Mouse (Mus musculus): Measurements from ENCODE around the gene Atad5. TPM values are rescaled to one million over a fixed set of nuclear protein-coding genes. Genes with fewer than 3 reads are reported as not detected.

The Atad5 gene
- polyA plus RNA-seq, 1 experiment from 2014 or later = 15.2 TPM

GRCm38 (mm10) chr11:80085356-80086055 is 3.7 kb upstream of the Atad5 start:
- Histone ChIP-seq H3K4me3 (no peak overlapping the region), H3K9me3 (no peaks in the 10 kb centered on the region), H3K36me3 (no peaks in the 10 kb centered on the region), H3K9ac (no peak overlapping the region), H3K4me2 (no peak overlapping the region), H3K27ac (no peak overlapping the region), H3K4me1 (peaks cover 8% of the 10 kb centered on the region; the same call in 1 of the 2 replicates), H3K27me3 (no peaks in the 10 kb centered on the region)
- 73% methylated on average over 6 of the region's 6 CpGs for WGBS
- no peak for ATAC-seq (ENCODE audit: insufficient number of reproducible peaks, insufficient read depth, low FRiP score, low TSS enrichment, low read depth)

DNA sequence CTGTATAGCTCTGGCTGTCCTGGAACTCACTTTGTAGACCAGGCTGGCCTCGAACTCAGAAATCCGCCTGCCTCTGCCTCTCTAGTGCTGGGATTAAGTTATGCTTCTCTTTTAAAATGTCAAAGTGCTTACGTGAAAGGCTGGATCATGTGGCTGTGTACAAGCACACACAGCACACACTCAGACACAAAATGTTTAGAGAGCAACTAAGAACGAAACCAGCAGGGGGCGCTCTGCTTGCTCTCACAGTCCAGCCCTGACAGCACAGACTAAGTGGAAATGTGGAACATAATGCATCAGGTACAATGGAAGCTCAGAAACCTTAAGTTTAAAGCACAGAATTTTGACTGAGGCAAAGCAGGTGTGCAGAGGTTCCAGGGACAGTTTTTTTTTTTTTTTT is 2.4 kb upstream of the Atad5 start:
- WGBS = 7% methylated on average over 5 of the region's 5 CpGs
- Histone ChIP-seq H3K36me3 (no peaks in the 10 kb centered on the region), H3K9ac (no peak overlapping the region), H3K4me3 (no peak overlapping the region), H3K4me2 (no peak overlapping the region), H3K27ac (no peak overlapping the region), H3K4me1 (peaks cover 5% of the 10 kb centered on the region; the same call in 1 of the 2 replicates), H3K9me3 (no peaks in the 10 kb centered on the region), H3K27me3 (no peaks in the 10 kb centered on the region)
- ATAC-seq (ENCODE audit: insufficient number of reproducible peaks, insufficient read depth, low FRiP score, low TSS enrichment, low read depth) = no peak

DNA sequence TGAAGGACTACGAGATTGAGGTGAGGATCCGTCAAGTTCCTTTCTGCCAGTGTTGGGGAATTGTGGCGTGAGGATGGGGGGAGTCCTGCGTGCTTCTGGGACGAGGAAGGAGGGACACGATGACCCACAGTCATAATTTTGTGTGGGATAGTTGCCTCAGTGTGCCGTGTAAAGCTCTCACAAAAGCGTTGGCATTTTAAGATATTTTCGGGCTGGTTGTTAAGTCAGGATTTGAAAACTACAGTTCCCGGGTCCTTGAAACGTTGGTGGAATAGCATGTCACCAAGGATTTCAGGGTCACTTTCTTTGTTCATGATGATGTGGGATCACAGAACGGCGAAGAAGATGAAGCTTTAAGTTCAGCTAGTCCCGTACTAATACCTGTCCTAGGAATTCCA is 616 bp downstream of the Atad5 start:
- Histone ChIP-seq H3K9me3 (no peaks in the 10 kb centered on the region), H3K27ac (peak overlapping the region; percentile 60), H3K4me1 (peaks cover 5% of the 10 kb centered on the region; the same call in 1 of the 2 replicates), H3K9ac (peak overlapping the region; percentile 98), H3K4me3 (peak overlapping the region; percentile 99), H3K4me2 (peak overlapping the region; percentile 79), H3K36me3 (peaks cover 5% of the 10 kb centered on the region; the same call in 1 of the 2 replicates), H3K27me3 (no peaks in the 10 kb centered on the region)
- under 1% methylated on average over 14 of the region's 14 CpGs for WGBS
- no peak for ATAC-seq (ENCODE audit: insufficient number of reproducible peaks, insufficient read depth, low FRiP score, low TSS enrichment, low read depth)

DNA sequence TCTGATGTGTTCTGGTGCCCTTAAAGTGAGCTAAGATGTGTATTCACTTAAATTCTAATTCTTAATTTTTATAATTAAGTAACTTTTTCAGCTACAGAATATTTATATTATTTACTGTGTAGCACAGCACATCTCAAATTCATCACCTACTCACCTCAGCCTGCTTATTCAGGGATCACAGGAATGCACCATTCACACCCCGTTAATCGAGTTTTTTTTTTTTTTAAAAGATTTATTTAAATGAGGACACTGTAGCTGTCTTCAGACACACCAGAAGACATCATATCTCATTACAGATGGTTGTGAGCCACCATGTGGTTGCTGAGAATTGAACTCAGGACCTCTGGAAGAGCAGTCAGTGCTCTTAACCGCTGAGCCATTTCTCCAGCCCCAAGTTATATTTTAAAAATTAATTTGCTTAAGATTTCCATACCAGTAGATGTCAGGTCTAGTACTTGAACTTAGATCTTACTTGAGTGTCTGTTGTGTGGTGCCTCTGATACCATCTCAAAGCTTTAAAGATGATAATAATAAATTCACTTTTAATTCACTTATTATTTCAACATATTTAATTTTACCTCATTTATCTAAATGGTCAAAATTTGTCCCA is 1.5 kb downstream of the Atad5 start:
- 56% methylated on average over 3 of the region's 3 CpGs for WGBS

DNA sequence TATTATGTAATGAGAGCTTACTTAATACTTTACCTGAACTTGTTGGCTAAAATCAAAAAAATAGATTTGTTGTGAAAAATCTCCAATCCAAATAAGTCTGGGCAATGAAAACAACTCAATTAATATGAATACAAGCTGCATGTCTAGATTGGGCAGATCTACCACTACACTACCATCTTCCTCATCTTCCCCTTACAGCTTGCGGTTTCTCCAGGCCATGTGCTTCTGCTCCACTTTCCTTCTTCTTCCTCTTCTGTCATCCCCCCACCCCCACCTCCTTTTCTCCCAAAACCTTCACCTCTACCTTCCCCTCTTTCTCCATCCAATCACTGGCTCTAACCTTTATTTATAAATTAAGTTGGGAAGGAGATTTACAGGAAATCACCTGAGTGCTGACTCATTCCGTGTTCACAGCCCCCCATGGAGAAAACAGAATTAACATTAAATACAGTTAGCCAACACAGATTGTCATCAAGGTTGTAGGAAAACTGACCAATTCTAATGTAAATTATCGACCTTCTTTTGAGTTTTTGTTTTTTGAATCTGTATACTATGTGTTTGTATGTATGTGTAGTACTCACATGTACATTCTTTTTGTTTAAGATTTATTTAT is 9.3 kb downstream of the Atad5 start:
- no peaks in the 10 kb centered on the region for H3K27me3 ChIP-seq
- 91% methylated on average over 3 of the region's 3 CpGs for WGBS
- H3K4me2 ChIP-seq = no peak overlapping the region
- no peak overlapping the region for H3K9ac ChIP-seq
- no peaks in the 10 kb centered on the region for H3K4me1 ChIP-seq
- no peak for ATAC-seq (ENCODE audit: insufficient number of reproducible peaks, insufficient read depth, low FRiP score, low TSS enrichment, low read depth)
- H3K4me3 ChIP-seq = no peak overlapping the region
- H3K9me3 ChIP-seq = no peaks in the 10 kb centered on the region
- H3K36me3 ChIP-seq = peaks cover 63% of the 10 kb centered on the region
- no peak overlapping the region for H3K27ac ChIP-seq

More for the DNA sequence above, 1.5 kb downstream of the Atad5 start:
- Histone ChIP-seq H3K27me3 (no peaks in the 10 kb centered on the region), H3K4me2 (peak overlapping the region; percentile 79), H3K27ac (no peak overlapping the region), H3K9ac (peak overlapping the region; percentile 98; the same call in 1 of the 2 replicates), H3K4me1 (peaks cover 5% of the 10 kb centered on the region; the same call in 1 of the 2 replicates), H3K9me3 (no peaks in the 10 kb centered on the region), H3K36me3 (peaks cover 12% of the 10 kb centered on the region), H3K4me3 (peak overlapping the region; percentile 99)
- no peak for ATAC-seq (ENCODE audit: insufficient number of reproducible peaks, insufficient read depth, low FRiP score, low TSS enrichment, low read depth)

GRCm38 (mm10) chr11:80101298-80101697 is 12.1 kb downstream of the Atad5 start:
- Histone ChIP-seq H3K9me3 (no peaks in the 10 kb centered on the region), H3K4me2 (no peak overlapping the region), H3K36me3 (peaks cover 55% of the 10 kb centered on the region), H3K4me3 (no peak overlapping the region), H3K27ac (no peak overlapping the region), H3K27me3 (no peaks in the 10 kb centered on the region), H3K9ac (no peak overlapping the region), H3K4me1 (no peaks in the 10 kb centered on the region)
- no peak for ATAC-seq (ENCODE audit: insufficient number of reproducible peaks, insufficient read depth, low FRiP score, low TSS enrichment, low read depth)
- WGBS = 94% methylated on average over 6 of the region's 6 CpGs

DNA sequence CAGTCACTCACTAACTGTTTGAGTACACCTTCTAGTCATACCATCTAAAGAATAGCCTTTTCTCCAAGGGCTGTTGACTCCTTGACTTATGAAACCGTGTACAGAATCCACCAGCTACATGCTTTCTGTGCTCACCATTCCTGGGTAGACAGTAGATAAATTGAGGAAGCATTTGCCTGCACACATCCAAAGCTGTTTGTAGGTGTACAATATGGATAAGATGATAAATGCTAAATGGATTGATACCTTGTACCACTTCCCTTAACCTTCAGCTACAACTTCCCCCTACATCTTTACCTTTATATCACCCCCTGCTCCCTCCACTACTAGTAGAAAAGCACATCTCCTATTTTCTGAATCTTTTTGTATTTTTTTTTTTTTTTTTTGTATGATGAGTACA is 15.2 kb downstream of the Atad5 start:
- no peaks in the 10 kb centered on the region for H3K9me3 ChIP-seq
- H3K4me1 ChIP-seq = no peaks in the 10 kb centered on the region
- no peak overlapping the region for H3K9ac ChIP-seq
- H3K27ac ChIP-seq = no peak overlapping the region
- H3K36me3 ChIP-seq = peaks cover 54% of the 10 kb centered on the region
- ATAC-seq (ENCODE audit: insufficient number of reproducible peaks, insufficient read depth, low FRiP score, low TSS enrichment, low read depth) = no peak
- no peak overlapping the region for H3K4me2 ChIP-seq
- 87% methylated on average over 1 of the region's 1 CpGs for WGBS
- no peak overlapping the region for H3K4me3 ChIP-seq
- no peaks in the 10 kb centered on the region for H3K27me3 ChIP-seq

DNA sequence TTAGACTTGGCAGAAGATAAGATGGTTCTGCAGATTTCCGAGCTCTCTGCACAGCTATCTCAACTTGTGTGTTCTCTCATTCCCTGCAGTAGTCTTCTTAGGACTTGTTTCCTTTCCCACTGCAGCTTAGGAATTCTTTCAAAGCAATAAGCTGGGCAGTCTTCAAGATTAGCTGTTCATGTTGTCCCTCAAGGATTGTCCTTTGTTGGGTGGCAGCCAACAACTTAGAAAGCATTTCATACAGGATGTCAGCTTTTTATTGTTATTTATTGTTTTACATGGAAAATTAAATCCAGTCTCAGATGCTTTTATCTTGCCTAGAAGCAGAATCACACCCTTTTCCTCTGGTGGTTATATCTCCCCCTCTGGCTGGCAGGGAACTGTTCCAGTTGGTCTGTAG is 27.2 kb downstream of the Atad5 start:
- Histone ChIP-seq H3K4me2 (no peak overlapping the region), H3K4me1 (no peaks in the 10 kb centered on the region), H3K4me3 (no peak overlapping the region), H3K36me3 (peaks cover 70% of the 10 kb centered on the region), H3K27ac (no peak overlapping the region), H3K27me3 (no peaks in the 10 kb centered on the region), H3K9me3 (no peaks in the 10 kb centered on the region), H3K9ac (no peak overlapping the region)
- 71% methylated on average over 1 of the region's 1 CpGs for WGBS
- ATAC-seq (ENCODE audit: insufficient number of reproducible peaks, insufficient read depth, low FRiP score, low TSS enrichment, low read depth) = no peak

DNA sequence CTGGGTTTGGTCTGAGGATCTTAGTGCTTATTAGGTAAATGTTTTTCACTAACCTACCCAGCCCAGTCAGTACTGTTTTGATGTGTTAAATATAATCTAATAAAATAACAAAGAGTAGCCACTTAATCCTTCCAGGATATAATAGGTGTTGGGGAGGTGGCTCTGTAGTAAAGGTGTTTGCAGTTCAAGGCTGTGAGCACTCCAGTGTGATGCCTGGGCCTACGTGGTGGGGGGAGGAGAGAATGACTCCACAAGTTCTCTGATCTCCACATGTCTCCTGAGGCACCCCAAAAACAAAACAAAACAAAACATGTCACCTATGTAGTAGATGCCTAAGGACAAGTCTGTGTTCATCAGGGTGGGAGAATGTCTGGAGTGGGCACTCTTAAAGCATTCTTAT is 42.9 kb downstream of the Atad5 start:
- Histone ChIP-seq H3K36me3 (peaks cover 69% of the 10 kb centered on the region), H3K4me3 (no peak overlapping the region)
- ATAC-seq (ENCODE audit: insufficient number of reproducible peaks, insufficient read depth, low FRiP score, low TSS enrichment, low read depth) = no peak

DNA sequence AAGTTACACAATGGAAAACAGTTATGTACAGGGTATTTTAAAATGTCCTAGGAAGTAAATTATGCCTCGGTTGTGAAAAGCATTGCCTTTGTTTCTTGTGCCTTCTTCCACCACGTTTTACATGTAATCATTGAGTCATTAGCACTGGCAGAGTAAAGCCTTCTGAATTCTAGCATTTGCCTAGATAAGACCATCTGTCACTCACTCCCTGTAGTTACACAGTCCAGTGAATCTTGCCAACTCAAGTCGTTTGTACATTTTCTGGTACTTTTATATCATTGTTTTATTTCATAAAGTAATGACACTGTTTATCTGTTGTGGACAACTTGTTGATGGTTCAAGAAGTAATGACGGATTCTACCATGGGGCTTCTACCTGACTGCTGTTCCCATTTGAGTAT is 45.5 kb downstream of the Atad5 start:
- no peak overlapping the region for H3K27ac ChIP-seq
- no peak overlapping the region for H3K9ac ChIP-seq
- ATAC-seq (ENCODE audit: insufficient number of reproducible peaks, insufficient read depth, low FRiP score, low TSS enrichment, low read depth) = no peak
- no peaks in the 10 kb centered on the region for H3K9me3 ChIP-seq
- H3K4me1 ChIP-seq = no peaks in the 10 kb centered on the region
- no peaks in the 10 kb centered on the region for H3K27me3 ChIP-seq
- no peak overlapping the region for H3K4me3 ChIP-seq
- 79% methylated on average over 4 of the region's 4 CpGs for WGBS
- H3K36me3 ChIP-seq = peaks cover 69% of the 10 kb centered on the region
- H3K4me2 ChIP-seq = no peak overlapping the region

More for the DNA sequence above, 42.9 kb downstream of the Atad5 start:
- H3K9ac ChIP-seq = no peak overlapping the region
- H3K27ac ChIP-seq = no peak overlapping the region
- no peak overlapping the region for H3K4me2 ChIP-seq
- WGBS = 76% methylated on average over 1 of the region's 1 CpGs
- H3K27me3 ChIP-seq = no peaks in the 10 kb centered on the region
- no peaks in the 10 kb centered on the region for H3K9me3 ChIP-seq
- no peaks in the 10 kb centered on the region for H3K4me1 ChIP-seq

GRCm38 (mm10) chr11:80135954-80136683 is 46.9 kb downstream of the Atad5 start:
- Histone ChIP-seq H3K4me2 (no peak overlapping the region), H3K36me3 (peaks cover 64% of the 10 kb centered on the region), H3K4me1 (no peaks in the 10 kb centered on the region), H3K4me3 (no peak overlapping the region), H3K27me3 (no peaks in the 10 kb centered on the region), H3K9me3 (no peaks in the 10 kb centered on the region), H3K9ac (no peak overlapping the region), H3K27ac (no peak overlapping the region)
- 89% methylated on average over 11 of the region's 11 CpGs for WGBS
- no peak for ATAC-seq (ENCODE audit: insufficient number of reproducible peaks, insufficient read depth, low FRiP score, low TSS enrichment, low read depth)

All from embryonic facial prominence, embryonic 13.5 days (tissue).